In the genomic region with DNA sequence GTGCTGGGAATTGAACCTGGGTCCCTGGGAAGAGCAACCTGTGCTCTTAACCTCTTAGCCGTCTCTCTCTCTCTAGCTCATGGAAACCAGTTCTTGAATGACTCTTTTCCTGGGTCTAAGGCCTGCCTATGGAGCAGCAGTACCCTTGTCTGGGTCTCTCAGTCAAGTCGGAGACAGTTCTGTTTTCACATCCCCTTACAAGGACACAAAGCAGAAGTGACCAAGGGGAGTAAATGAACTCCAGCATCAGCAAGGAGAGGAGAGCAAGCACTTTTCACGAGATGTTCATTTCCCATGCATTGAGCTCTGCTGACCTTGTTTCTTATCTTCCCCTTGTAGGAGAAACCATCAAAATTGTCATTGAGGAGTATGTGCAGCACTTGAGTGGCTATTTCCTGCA, we compare ENCODE assay signal across 32 mouse cellular contexts. TPM values are rescaled to one million over a fixed set of nuclear protein-coding genes. Genes with fewer than 3 reads are reported as not detected.
DNase-seq lines count a peak whose midpoint lies in the region; ATAC-seq and TF ChIP-seq lines count a peak whose summit lies in the region.
"Had no signal": no experiment of that assay in that cellular context is flagged by ENCODE, and none has a peak within 500 bp of the region (broad histone marks: within the 10 kb centered on the region; RNA-seq: fewer than 3 reads in every experiment).

No protein-coding gene starts in this region.

- TF ChIP-seq EP300 in stomach, postnatal 0 days (optimal IDR thresholded peaks at IDR 0.05), result no peak

- ATAC-seq in stomach, embryonic 14.5 days (ENCODE audit: insufficient number of reproducible peaks, insufficient read depth, low FRiP score, low read depth), result no peak
- ATAC-seq in stomach, postnatal 0 days (ENCODE audit: low FRiP score, low TSS enrichment), result no peak
- peak; percentile 89 for ATAC-seq in megakaryocyte, adult 5-6 weeks (ENCODE audit: poor library complexity, severe bottlenecking)
- ATAC-seq in hindbrain, postnatal 0 days, result no peak
- ATAC-seq: activated CD4-positive, CD25-positive, alpha-beta regulatory T cell, adult 4 months; forebrain, postnatal 0 days; liver, embryonic 12.5 days; midbrain, embryonic 15.5 days had no signal

- 84% methylated on average over 3 of the region's 3 CpGs for WGBS in stomach, embryonic 14.5 days
- 78% methylated on average over 3 of the region's 3 CpGs for WGBS in stomach, postnatal 0 days
- 86% methylated on average over 3 of the region's 3 CpGs for whole genome bisulfite sequencing in kidney, adult 2 months
- 88% methylated on average over 3 of the region's 3 CpGs for WGBS in hindbrain, postnatal 0 days

- no peak overlapping the region for H3K4me2 ChIP-seq in stomach, embryonic 14.5 days (replicated peaks; ENCODE audit: low read depth, low read length)
- no peak overlapping the region for H3K4me2 ChIP-seq in stomach, postnatal 0 days (replicated peaks; ENCODE audit: low read depth)
- no peak overlapping the region for H3K4me2 ChIP-seq in hindbrain, postnatal 0 days (ENCODE audit: low read depth, low read length)
- H3K4me2 ChIP-seq: embryonic facial prominence, embryonic 15.5 days; forebrain, embryonic 12.5 days; hindbrain, embryonic 13.5 days; limb, embryonic 12.5 days; liver, embryonic 12.5 days; lung, embryonic 14.5 days; midbrain, embryonic 15.5 days; neural tube, embryonic 12.5 days had no signal

- H3K4me3 ChIP-seq in stomach, embryonic 14.5 days (ENCODE audit: low read depth, low read length), result no peak overlapping the region
- H3K4me3 ChIP-seq in stomach, postnatal 0 days (ENCODE audit: low read depth, low read length), result no peak overlapping the region
- H3K4me3 ChIP-seq in kidney, adult 2 months (ENCODE audit: insufficient read depth, low read depth, low read length), result no peak overlapping the region
- H3K4me3 ChIP-seq in hindbrain, postnatal 0 days (ENCODE audit: low read length), result no peak overlapping the region
- H3K4me3 ChIP-seq: embryonic facial prominence, embryonic 10.5 days; embryonic facial prominence, embryonic 15.5 days; forebrain, embryonic 12.5 days; hindbrain, embryonic 13.5 days; left cerebral cortex, adult 2 months; limb, embryonic 12.5 days; liver, embryonic 12.5 days; midbrain, embryonic 15.5 days; neural tube, embryonic 12.5 days had no signal

- peak overlapping the region; percentile 52; the same call in 1 of the 2 replicates for H3K27ac ChIP-seq in stomach, embryonic 14.5 days (ENCODE audit: low read length)
- no peak overlapping the region for H3K27ac ChIP-seq in stomach, postnatal 0 days (replicated peaks)
- H3K27ac ChIP-seq in kidney, adult 2 months (ENCODE audit: insufficient read depth, low read depth, low read length), result no peak overlapping the region
- H3K27ac ChIP-seq in hindbrain, postnatal 0 days, result no peak overlapping the region
- H3K27ac ChIP-seq: embryonic facial prominence, embryonic 10.5 days; embryonic facial prominence, embryonic 15.5 days; forebrain, embryonic 12.5 days; hindbrain, embryonic 13.5 days; left cerebral cortex, adult 2 months; liver, embryonic 12.5 days; midbrain, embryonic 15.5 days; neural tube, embryonic 12.5 days had no signal

- H3K9ac ChIP-seq in stomach, embryonic 14.5 days (replicated peaks; ENCODE audit: low read depth, low read length), result no peak overlapping the region
- no peak overlapping the region for H3K9ac ChIP-seq in stomach, postnatal 0 days (ENCODE audit: low read length)
- H3K9ac ChIP-seq in hindbrain, postnatal 0 days (replicated peaks; ENCODE audit: low read length), result no peak overlapping the region
- H3K9ac ChIP-seq: embryonic facial prominence, embryonic 15.5 days; forebrain, embryonic 12.5 days; forebrain, postnatal 0 days; hindbrain, embryonic 13.5 days; limb, embryonic 12.5 days; liver, embryonic 12.5 days; lung, embryonic 14.5 days; midbrain, embryonic 15.5 days; neural tube, embryonic 12.5 days had no signal

- TF ChIP-seq POLR2A in kidney, adult 2 months (IDR thresholded peaks at IDR 0.05; ENCODE audit: low read depth, low read length), result no peak

- TF ChIP-seq CTCF in stomach, postnatal 0 days (IDR thresholded peaks at IDR 0.05; ENCODE audit: low read depth), result no peak
- TF ChIP-seq CTCF in kidney, adult 2 months (conservative IDR thresholded peaks at IDR 0.05; ENCODE audit: insufficient read depth, insufficient read length, low read depth, low read length), result no peak
- TF ChIP-seq CTCF in hindbrain, postnatal 0 days (IDR thresholded peaks at IDR 0.05; ENCODE audit: low read depth), result no peak

- no peaks in the 10 kb centered on the region for H3K9me3 ChIP-seq in stomach, embryonic 14.5 days (ENCODE audit: control insufficient read depth, low read depth, low read length)
- H3K9me3 ChIP-seq in stomach, postnatal 0 days (ENCODE audit: control insufficient read depth, low read length), result no peaks in the 10 kb centered on the region
- H3K9me3 ChIP-seq in hindbrain, postnatal 0 days (ENCODE audit: low read length), result no peaks in the 10 kb centered on the region
- H3K9me3 ChIP-seq: embryonic facial prominence, embryonic 10.5 days; embryonic facial prominence, embryonic 15.5 days; forebrain, embryonic 12.5 days; hindbrain, embryonic 13.5 days; limb, embryonic 12.5 days; liver, embryonic 12.5 days; midbrain, embryonic 15.5 days; neural tube, embryonic 12.5 days had no signal

- no peaks in the 10 kb centered on the region for H3K36me3 ChIP-seq in stomach, embryonic 14.5 days (ENCODE audit: control insufficient read depth, insufficient read depth, low read length)
- H3K36me3 ChIP-seq in stomach, postnatal 0 days (ENCODE audit: control insufficient read depth, insufficient read depth, low read length), result 0 out of 2 replicates have a peak, but pooled peaks cover 7% of the 10 kb centered on the region
- no peaks in the 10 kb centered on the region for H3K36me3 ChIP-seq in kidney, adult 2 months (ENCODE audit: control insufficient read depth, insufficient read depth, low read length)
- no peaks in the 10 kb centered on the region for H3K36me3 ChIP-seq in hindbrain, postnatal 0 days (ENCODE audit: insufficient read depth, low read length)
- H3K36me3 ChIP-seq: embryonic facial prominence, embryonic 10.5 days; embryonic facial prominence, embryonic 15.5 days; forebrain, embryonic 12.5 days; hindbrain, embryonic 13.5 days; limb, embryonic 12.5 days; midbrain, embryonic 15.5 days; neural tube, embryonic 12.5 days had no signal

- no peaks in the 10 kb centered on the region for H3K27me3 ChIP-seq in stomach, embryonic 14.5 days (ENCODE audit: control insufficient read depth, insufficient read depth, low read length)
- no peaks in the 10 kb centered on the region for H3K27me3 ChIP-seq in stomach, postnatal 0 days (ENCODE audit: control insufficient read depth, insufficient read depth, low read length)
- no peaks in the 10 kb centered on the region for H3K27me3 ChIP-seq in kidney, adult 2 months (replicated peaks; ENCODE audit: control insufficient read depth, insufficient read depth, low read length)
- no peaks in the 10 kb centered on the region for H3K27me3 ChIP-seq in hindbrain, postnatal 0 days (ENCODE audit: insufficient read depth, low read length)
- H3K27me3 ChIP-seq: embryonic facial prominence, embryonic 15.5 days; forebrain, embryonic 12.5 days; hindbrain, embryonic 13.5 days; limb, embryonic 12.5 days; liver, embryonic 12.5 days; midbrain, embryonic 15.5 days; neural tube, embryonic 12.5 days had no signal

- H3K4me1 ChIP-seq in stomach, embryonic 14.5 days (ENCODE audit: control insufficient read depth, insufficient read depth, low read length), result peaks cover 13% of the 10 kb centered on the region; the same call in 1 of the 2 replicates
- H3K4me1 ChIP-seq in stomach, postnatal 0 days (replicated peaks; ENCODE audit: control insufficient read depth, insufficient read depth), result no peaks in the 10 kb centered on the region
- H3K4me1 ChIP-seq in kidney, adult 2 months (ENCODE audit: control insufficient read depth, insufficient read depth, low read length), result no peaks in the 10 kb centered on the region
- no peaks in the 10 kb centered on the region for H3K4me1 ChIP-seq in hindbrain, postnatal 0 days (ENCODE audit: insufficient read depth, low read length)
- H3K4me1 ChIP-seq: embryonic facial prominence, embryonic 15.5 days; forebrain, embryonic 12.5 days; hindbrain, embryonic 13.5 days; limb, embryonic 12.5 days; liver, embryonic 12.5 days; midbrain, embryonic 15.5 days; neural tube, embryonic 12.5 days had no signal

- DNase-seq in layer of hippocampus, adult 9-11 months, result peak; percentile 47
- DNase-seq in layer of hippocampus, postnatal 14 days (ENCODE audit: low spot score in 2 of 2), result no peak
- no peak for DNase-seq in stomach, postnatal 0 days (ENCODE audit: low spot score)
- no peak for DNase-seq in kidney, adult 2 months
- no peak for DNase-seq in hindbrain, postnatal 0 days (ENCODE audit: low spot score)
- DNase-seq: adrenal gland, adult 2 months; adrenal gland, postnatal 36 days; B cell, adult 2 months; cerebellum, adult 2 months; cerebellum, postnatal 14 days; forebrain, postnatal 0 days; gastrocnemius, postnatal 10 days; heart, postnatal 36 days; kidney, adult 9 months; kidney, postnatal 10 days; lung, postnatal 4 days; right cerebral cortex, postnatal 4 days; thymus, adult 2 months; thymus, postnatal 36 days had no signal

RNA-seq across cellular contexts. Expression of gene Ptgs1, which starts 14.5 kb away (rescaled TPM):
- 10 to 100 TPM; 16.4 to 19.6 TPM for total RNA-seq in layer of hippocampus, postnatal 14 days (2021)
- 30.7 and 34.1 TPM in 2 replicates for polyA plus RNA-seq in stomach, embryonic 14.5 days (2014; fragmentation: Nextera tagmentation; extraction: Ambion mirVana)
- 31.0 and 36.2 TPM in 2 replicates for polyA plus RNA-seq in stomach, postnatal 0 days (2015; fragmentation: Nextera tagmentation; extraction: Ambion mirVana)
- total RNA-seq in megakaryocyte, adult 5-6 weeks (2015), result 20.2 and 21.3 TPM in 2 replicates
- 18.9 and 32.4 TPM in 2 replicates for total RNA-seq in megakaryocyte, adult 5-6 weeks (2017)
- polyA plus RNA-seq in kidney, adult 2 months (2012; rRNA removed), result 25.6 and 28.2 TPM in 2 replicates
- total RNA-seq in hindbrain, postnatal 0 days (2014; rRNA removed), result 6.8 and 8.0 TPM in 2 replicates
- 7.5 and 7.9 TPM in 2 replicates for polyA plus RNA-seq in hindbrain, postnatal 0 days (2015; fragmentation: Nextera tagmentation; extraction: Ambion mirVana)
